Mouse (Mus musculus) heart, adult 2 months (tissue): Measurements from ENCODE around the gene Rhoc.

ENCODE experiments used
- CTCF ChIP-seq: fragments of 200-600 bp; IDR thresholded peaks from 2 replicates; pipeline ENCODE4 v1.8.1; 2022; ENCODE audit warnings: antibody characterized with exemption, mild to moderate bottlenecking, moderate library complexity
- EP300 ChIP-seq: fragments of 200-500 bp; IDR thresholded peaks from 2 replicates; pipeline ENCODE4 v1.6.1; 2011; ENCODE audit warnings: low read depth, low read length, control low read depth; ENCODE audit not compliant: insufficient read depth

DNA sequence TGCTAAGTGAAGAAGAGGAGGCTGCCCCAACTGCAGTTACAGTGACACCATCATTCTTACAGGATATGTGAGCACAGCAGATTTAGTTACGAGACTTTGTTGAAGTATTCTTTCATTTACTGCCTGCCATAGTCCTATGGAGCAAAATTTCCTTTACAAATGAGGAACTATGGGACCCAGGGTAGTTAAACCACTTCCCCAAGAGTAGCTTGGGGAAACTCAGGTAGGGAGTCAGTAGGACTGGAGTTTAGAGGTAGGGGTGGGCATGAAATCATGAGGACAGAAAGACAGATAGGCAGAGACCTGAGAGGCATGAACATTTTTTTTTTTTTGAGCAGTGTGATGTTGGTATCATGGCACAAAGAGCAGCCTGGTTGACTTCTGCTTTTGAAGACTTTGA lies 44.3 kb upstream of the Rhoc start:
- TF ChIP-seq CTCF: no peak
- TF ChIP-seq EP300: no peak
